Mouse (Mus musculus): ENCODE data around the gene Ccdc14. TPM values are rescaled to one million over a fixed set of nuclear protein-coding genes. Genes with fewer than 3 reads are reported as not detected.
"Not testable (repeated sequence)": the region's sequence is repeated elsewhere in the genome, so short reads cannot be mapped to it uniquely, and the experiment has no call there.

Ccdc14 gene
- polyA plus RNA-seq, 1 experiment from 2014 or later, result 9.9 TPM

DNA sequence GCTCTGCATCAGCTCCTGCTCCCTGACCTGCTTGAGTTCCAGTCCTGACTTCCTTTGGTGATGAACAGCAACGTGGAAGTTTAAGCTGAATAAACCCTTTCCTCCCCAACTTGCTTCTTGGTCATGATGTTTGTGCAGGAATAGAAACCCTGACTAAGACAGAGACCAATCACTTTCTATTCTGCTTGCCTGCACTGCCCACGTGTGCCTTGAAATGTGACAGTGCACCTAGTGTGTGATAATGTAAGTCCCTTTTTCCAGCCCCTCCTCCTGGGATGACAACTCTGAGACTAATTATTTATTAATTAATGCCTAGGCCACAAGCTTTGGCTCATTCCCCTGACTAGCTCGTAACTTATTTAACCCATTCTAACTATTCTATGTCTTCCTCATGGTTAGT, 8.3 kb downstream of the Ccdc14 start:
- H3K27ac ChIP-seq (ENCODE audit: low read depth, low read length); H3K4me2 ChIP-seq (replicated peaks; ENCODE audit: low read depth, low read length); ATAC-seq (ENCODE audit: low FRiP score, low TSS enrichment); H3K4me3 ChIP-seq (ENCODE audit: low read length); H3K9ac ChIP-seq (ENCODE audit: low read depth, low read length); H3K4me1 ChIP-seq (ENCODE audit: control insufficient read depth, insufficient read depth, low read length); H3K27me3 ChIP-seq (ENCODE audit: control insufficient read depth, insufficient read depth, low read length); H3K9me3 ChIP-seq (ENCODE audit: control insufficient read depth, low read length): not testable (repeated sequence)
- 72% methylated on average over 3 of the region's 3 CpGs for WGBS
- peaks cover 16% of the 10 kb centered on the region; the same call in 1 of the 2 replicates for H3K36me3 ChIP-seq (ENCODE audit: control insufficient read depth, insufficient read depth, low read length)

GRCm38 (mm10) chr16:34700165-34700827, 9.9 kb downstream of the Ccdc14 start:
- Histone ChIP-seq H3K9me3 (ENCODE audit: control insufficient read depth, low read length) (no peaks in the 10 kb centered on the region), H3K36me3 (ENCODE audit: control insufficient read depth, insufficient read depth, low read length) (peaks cover 24% of the 10 kb centered on the region), H3K27me3 (ENCODE audit: control insufficient read depth, insufficient read depth, low read length) (no peaks in the 10 kb centered on the region), H3K4me1 (ENCODE audit: control insufficient read depth, insufficient read depth, low read length) (no peaks in the 10 kb centered on the region), H3K27ac (ENCODE audit: low read depth, low read length) (no peak overlapping the region), H3K4me3 (ENCODE audit: low read length) (no peak overlapping the region), H3K4me2 (replicated peaks; ENCODE audit: low read depth, low read length) (no peak overlapping the region), H3K9ac (ENCODE audit: low read depth, low read length) (no peak overlapping the region)
- peak; percentile 69; the same call in 1 of the 2 replicates for ATAC-seq (ENCODE audit: low FRiP score, low TSS enrichment)
- WGBS, result 18% methylated on average over 7 of the region's 7 CpGs

DNA sequence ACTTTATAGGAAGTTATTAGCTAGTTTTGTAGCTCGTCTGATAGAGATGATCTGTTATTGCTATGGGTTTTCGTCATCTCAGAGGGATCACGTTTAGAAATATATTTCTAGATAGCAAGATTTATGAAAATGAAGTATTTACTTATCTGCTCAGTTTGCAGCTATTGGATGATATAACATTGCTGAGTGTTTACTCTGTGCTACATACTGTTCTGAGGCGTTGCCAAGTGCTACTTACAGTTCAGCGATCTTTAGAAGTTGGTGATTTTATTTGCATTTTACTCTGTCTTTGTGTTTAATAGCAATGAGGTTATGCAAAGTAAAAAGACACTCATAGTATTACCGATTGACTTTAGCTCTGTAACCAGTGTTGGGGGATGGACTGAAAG, 10.4 kb downstream of the Ccdc14 start:
- 89% methylated on average over 6 of the region's 6 CpGs for WGBS
- ATAC-seq (ENCODE audit: low FRiP score, low TSS enrichment), result no peak
- Histone ChIP-seq H3K9ac (ENCODE audit: low read depth, low read length) (no peak overlapping the region), H3K27me3 (ENCODE audit: control insufficient read depth, insufficient read depth, low read length) (no peaks in the 10 kb centered on the region), H3K4me1 (ENCODE audit: control insufficient read depth, insufficient read depth, low read length) (no peaks in the 10 kb centered on the region), H3K4me2 (replicated peaks; ENCODE audit: low read depth, low read length) (no peak overlapping the region), H3K4me3 (ENCODE audit: low read length) (no peak overlapping the region), H3K9me3 (ENCODE audit: control insufficient read depth, low read length) (no peaks in the 10 kb centered on the region), H3K36me3 (ENCODE audit: control insufficient read depth, insufficient read depth, low read length) (peaks cover 28% of the 10 kb centered on the region), H3K27ac (ENCODE audit: low read depth, low read length) (no peak overlapping the region)

DNA sequence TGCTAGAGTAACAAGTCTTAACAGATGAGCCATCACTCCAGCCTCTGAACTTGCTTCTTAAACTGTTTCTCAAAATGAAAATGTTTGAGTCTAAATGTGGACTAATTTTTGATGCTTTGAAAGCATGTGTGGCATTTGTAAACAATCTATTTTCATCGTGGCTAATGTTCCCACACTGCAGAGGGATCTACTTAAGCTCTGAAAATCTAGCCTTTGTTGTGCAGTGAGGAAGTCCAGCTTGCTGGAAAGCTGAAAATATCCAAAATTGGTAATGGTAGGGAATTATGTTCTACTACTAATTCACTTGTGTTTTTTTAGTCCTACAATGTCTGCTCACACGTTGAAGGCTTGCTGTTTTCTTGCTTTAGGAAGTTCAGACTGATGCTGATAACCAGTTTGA, 15.6 kb downstream of the Ccdc14 start:
- no peak for ATAC-seq (ENCODE audit: low FRiP score, low TSS enrichment)
- H3K4me1 ChIP-seq (ENCODE audit: control insufficient read depth, insufficient read depth, low read length), result no peaks in the 10 kb centered on the region
- no peaks in the 10 kb centered on the region for H3K9me3 ChIP-seq (ENCODE audit: control insufficient read depth, low read length)
- WGBS, result 82% methylated on average over 2 of the region's 2 CpGs
- H3K9ac ChIP-seq (ENCODE audit: low read depth, low read length), result no peak overlapping the region
- no peak overlapping the region for H3K4me3 ChIP-seq (ENCODE audit: low read length)
- no peak overlapping the region for H3K27ac ChIP-seq (ENCODE audit: low read depth, low read length)
- no peaks in the 10 kb centered on the region for H3K27me3 ChIP-seq (ENCODE audit: control insufficient read depth, insufficient read depth, low read length)
- H3K4me2 ChIP-seq (replicated peaks; ENCODE audit: low read depth, low read length), result no peak overlapping the region
- peaks cover 46% of the 10 kb centered on the region for H3K36me3 ChIP-seq (ENCODE audit: control insufficient read depth, insufficient read depth, low read length)

- no peaks in the 10 kb centered on the region for H3K9me3 ChIP-seq (ENCODE audit: control insufficient read depth, low read length)
- WGBS, result 90% methylated on average over 7 of the region's 7 CpGs
- H3K36me3 ChIP-seq (ENCODE audit: control insufficient read depth, insufficient read depth, low read length), result peaks cover 46% of the 10 kb centered on the region
- no peaks in the 10 kb centered on the region for H3K4me1 ChIP-seq (ENCODE audit: control insufficient read depth, insufficient read depth, low read length)
- no peak overlapping the region for H3K9ac ChIP-seq (ENCODE audit: low read depth, low read length)
- ATAC-seq (ENCODE audit: low FRiP score, low TSS enrichment), result no peak
- no peaks in the 10 kb centered on the region for H3K27me3 ChIP-seq (ENCODE audit: control insufficient read depth, insufficient read depth, low read length)
- H3K4me3 ChIP-seq (ENCODE audit: low read length), result no peak overlapping the region
- no peak overlapping the region for H3K27ac ChIP-seq (ENCODE audit: low read depth, low read length)
- H3K4me2 ChIP-seq (replicated peaks; ENCODE audit: low read depth, low read length), result no peak overlapping the region
These were observed 16.1 kb downstream of the Ccdc14 start for GRCm38 (mm10) chr16:34706487-34706946.

DNA sequence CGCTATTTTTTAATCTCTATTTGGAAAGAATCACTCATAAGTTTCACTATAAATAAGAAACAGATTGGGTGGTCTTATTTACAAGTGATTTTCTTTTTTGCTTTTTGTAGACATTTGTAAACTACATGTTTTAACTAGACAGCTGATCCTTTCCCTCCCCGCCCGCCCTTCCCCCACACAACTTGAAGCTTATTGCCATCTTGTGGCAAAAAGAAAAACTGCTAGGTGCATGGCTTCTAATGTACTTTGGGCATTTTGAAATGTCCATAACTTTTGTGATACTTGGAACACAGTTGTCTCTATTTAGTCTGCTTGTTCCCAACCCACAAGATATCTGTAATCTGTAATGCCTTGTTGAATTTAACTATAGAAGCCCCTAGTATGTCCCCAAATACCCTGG, 21.1 kb downstream of the Ccdc14 start:
- no peak for ATAC-seq (ENCODE audit: low FRiP score, low TSS enrichment)
- Histone ChIP-seq H3K36me3 (ENCODE audit: control insufficient read depth, insufficient read depth, low read length) (peaks cover 27% of the 10 kb centered on the region), H3K4me3 (ENCODE audit: low read length) (no peak overlapping the region), H3K4me2 (replicated peaks; ENCODE audit: low read depth, low read length) (no peak overlapping the region), H3K27me3 (ENCODE audit: control insufficient read depth, insufficient read depth, low read length) (no peaks in the 10 kb centered on the region), H3K4me1 (ENCODE audit: control insufficient read depth, insufficient read depth, low read length) (no peaks in the 10 kb centered on the region), H3K27ac (ENCODE audit: low read depth, low read length) (no peak overlapping the region), H3K9ac (ENCODE audit: low read depth, low read length) (no peak overlapping the region), H3K9me3 (ENCODE audit: control insufficient read depth, low read length) (no peaks in the 10 kb centered on the region)
- 88% methylated on average over 3 of the region's 3 CpGs for WGBS

DNA sequence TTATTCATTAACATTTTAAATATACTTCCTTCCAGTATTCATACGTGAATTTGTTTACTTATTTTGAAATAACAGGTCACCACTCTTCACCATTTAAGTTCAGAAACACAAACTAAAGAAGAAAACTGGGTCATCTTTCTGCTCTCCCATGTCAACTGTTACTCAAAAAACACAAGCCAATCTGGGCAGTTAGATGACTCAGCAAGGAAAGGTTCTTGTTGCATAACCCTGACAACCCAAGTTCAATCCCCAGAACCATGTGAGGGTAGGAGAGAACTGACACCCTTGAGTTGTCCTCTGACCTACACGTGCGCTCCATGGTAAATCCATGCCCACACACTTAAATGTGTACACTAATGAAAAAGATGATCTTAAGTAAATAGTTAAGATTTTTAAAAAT, 34.7 kb downstream of the Ccdc14 start:
- Histone ChIP-seq H3K4me1 (ENCODE audit: control insufficient read depth, insufficient read depth, low read length) (no peaks in the 10 kb centered on the region), H3K36me3 (ENCODE audit: control insufficient read depth, insufficient read depth, low read length) (peaks cover 29% of the 10 kb centered on the region), H3K4me2 (replicated peaks; ENCODE audit: low read depth, low read length) (no peak overlapping the region), H3K27ac (ENCODE audit: low read depth, low read length) (no peak overlapping the region), H3K27me3 (ENCODE audit: control insufficient read depth, insufficient read depth, low read length) (no peaks in the 10 kb centered on the region), H3K4me3 (ENCODE audit: low read length) (no peak overlapping the region), H3K9ac (ENCODE audit: low read depth, low read length) (no peak overlapping the region), H3K9me3 (ENCODE audit: control insufficient read depth, low read length) (no peaks in the 10 kb centered on the region)
- ATAC-seq (ENCODE audit: low FRiP score, low TSS enrichment), result no peak
- WGBS, result 95% methylated on average over 3 of the region's 3 CpGs

GRCm38 (mm10) chr16:34728610-34729009, 38.2 kb downstream of the Ccdc14 start:
- not testable (repeated sequence) for H3K9ac ChIP-seq (ENCODE audit: low read depth, low read length); H3K4me3 ChIP-seq (ENCODE audit: low read length); ATAC-seq (ENCODE audit: low FRiP score, low TSS enrichment); H3K4me1 ChIP-seq (ENCODE audit: control insufficient read depth, insufficient read depth, low read length); H3K27ac ChIP-seq (ENCODE audit: low read depth, low read length); H3K4me2 ChIP-seq (replicated peaks; ENCODE audit: low read depth, low read length); H3K9me3 ChIP-seq (ENCODE audit: control insufficient read depth, low read length); H3K27me3 ChIP-seq (ENCODE audit: control insufficient read depth, insufficient read depth, low read length)
- peaks cover 11% of the 10 kb centered on the region; the same call in 1 of the 2 replicates for H3K36me3 ChIP-seq (ENCODE audit: control insufficient read depth, insufficient read depth, low read length)

GRCm38 (mm10) chr16:34729371-34729770, 39.0 kb downstream of the Ccdc14 start:
- H3K4me1 ChIP-seq (ENCODE audit: control insufficient read depth, insufficient read depth, low read length), result no peaks in the 10 kb centered on the region
- H3K9ac ChIP-seq (ENCODE audit: low read depth, low read length), result no peak overlapping the region
- no peaks in the 10 kb centered on the region for H3K27me3 ChIP-seq (ENCODE audit: control insufficient read depth, insufficient read depth, low read length)
- H3K4me3 ChIP-seq (ENCODE audit: low read length), result no peak overlapping the region
- no peak overlapping the region for H3K27ac ChIP-seq (ENCODE audit: low read depth, low read length)
- H3K36me3 ChIP-seq (ENCODE audit: control insufficient read depth, insufficient read depth, low read length), result 0 out of 2 replicates have a peak, but pooled peaks cover 6% of the 10 kb centered on the region
- WGBS, result 90% methylated on average over 1 of the region's 1 CpGs
- no peaks in the 10 kb centered on the region for H3K9me3 ChIP-seq (ENCODE audit: control insufficient read depth, low read length)
- ATAC-seq (ENCODE audit: low FRiP score, low TSS enrichment), result no peak
- no peak overlapping the region for H3K4me2 ChIP-seq (replicated peaks; ENCODE audit: low read depth, low read length)

Data from kidney, embryonic 14.5 days (tissue).